ENCODE assay signal across 19 mouse cellular contexts in genomic region chr11:75261016-75261415, GRCm38 (mm10).
DNase-seq lines count a peak whose midpoint lies in the region; ATAC-seq and TF ChIP-seq lines count a peak whose summit lies in the region.
"Had no signal": no experiment of that assay in that cellular context is flagged by ENCODE, and none has a peak within 500 bp of the region (broad histone marks: within the 10 kb centered on the region; RNA-seq: fewer than 3 reads in every experiment).

No protein-coding gene starts in this region.

- TF ChIP-seq POLR2A in cerebellum, adult 2 months (IDR thresholded peaks at IDR 0.05; ENCODE audit: borderline replicate concordance, insufficient read depth, low read length) = no peak
- no peak for TF ChIP-seq POLR2A in testis, adult 2 months (IDR thresholded peaks at IDR 0.05; ENCODE audit: control insufficient read depth, low read depth, low read length)

- 45% methylated on average over 2 of the region's 2 CpGs for WGBS in cerebellum, adult 2 months
- 88% methylated on average over 2 of the region's 2 CpGs for WGBS in hindbrain, postnatal 0 days
- 88% methylated on average over 2 of the region's 2 CpGs for WGBS in hindbrain, embryonic 14.5 days
- WGBS in forebrain, embryonic 12.5 days = 90% methylated on average over 2 of the region's 2 CpGs

- no peak overlapping the region for H3K4me2 ChIP-seq in hindbrain, postnatal 0 days (ENCODE audit: low read depth, low read length)
- no peak overlapping the region for H3K4me2 ChIP-seq in hindbrain, embryonic 14.5 days (replicated peaks)
- no peak overlapping the region for H3K4me2 ChIP-seq in forebrain, embryonic 12.5 days
- H3K4me2 ChIP-seq: forebrain, embryonic 13.5 days; heart, embryonic 15.5 days; liver, embryonic 11.5 days; lung, embryonic 14.5 days had no signal

- H3K9me3 ChIP-seq in hindbrain, postnatal 0 days (ENCODE audit: low read length) = no peaks in the 10 kb centered on the region
- no peaks in the 10 kb centered on the region for H3K9me3 ChIP-seq in hindbrain, embryonic 14.5 days (ENCODE audit: control insufficient read depth, low read length)
- H3K9me3 ChIP-seq in forebrain, embryonic 12.5 days = no peaks in the 10 kb centered on the region
- H3K9me3 ChIP-seq: forebrain, embryonic 13.5 days; G1E; heart, embryonic 15.5 days had no signal

- H3K9ac ChIP-seq in hindbrain, postnatal 0 days (replicated peaks; ENCODE audit: low read length) = no peak overlapping the region
- no peak overlapping the region for H3K9ac ChIP-seq in hindbrain, embryonic 14.5 days
- no peak overlapping the region for H3K9ac ChIP-seq in forebrain, embryonic 12.5 days
- H3K9ac ChIP-seq: forebrain, embryonic 13.5 days; heart, embryonic 15.5 days; lung, embryonic 14.5 days had no signal

- peak in 1 of 2 experiments; percentile 32 for DNase-seq in cerebellum, adult 2 months
- DNase-seq in cerebellum, postnatal 4 days (ENCODE audit: low spot score in 2 of 2) = no peak
- no peak for DNase-seq in hindbrain, postnatal 0 days (ENCODE audit: low spot score)
- no peak for DNase-seq in hindbrain, embryonic 14.5 days (ENCODE audit: low spot score)
- no peak for DNase-seq in testis, postnatal 10 days (ENCODE audit: low spot score)
- DNase-seq in lung, adult 18-20 months = no peak
- DNase-seq: lung, embryonic 14.5 days; lung, postnatal 36 days; right cerebral cortex, adult 18-20 months; thymus, postnatal 36 days had no signal

- no peak overlapping the region for H3K4me3 ChIP-seq in cerebellum, adult 2 months (replicated peaks; ENCODE audit: insufficient read depth, low read depth, low read length)
- H3K4me3 ChIP-seq in hindbrain, postnatal 0 days (ENCODE audit: low read length) = no peak overlapping the region
- H3K4me3 ChIP-seq in hindbrain, embryonic 14.5 days (replicated peaks; ENCODE audit: low read length) = no peak overlapping the region
- H3K4me3 ChIP-seq in testis, adult 2 months (ENCODE audit: control insufficient read depth, low read depth, low read length) = no peak overlapping the region
- H3K4me3 ChIP-seq in forebrain, embryonic 12.5 days (replicated peaks) = no peak overlapping the region
- H3K4me3 ChIP-seq: forebrain, embryonic 13.5 days; heart, embryonic 15.5 days had no signal

- TF ChIP-seq CTCF in cerebellum, adult 2 months (IDR thresholded peaks at IDR 0.05; ENCODE audit: borderline replicate concordance, insufficient read depth, low read depth, low read length) = no peak
- TF ChIP-seq CTCF in hindbrain, postnatal 0 days (IDR thresholded peaks at IDR 0.05; ENCODE audit: low read depth) = no peak
- no peak for TF ChIP-seq CTCF in testis, adult 2 months (IDR thresholded peaks at IDR 0.05; ENCODE audit: control insufficient read depth, insufficient read depth, insufficient replicate concordance, low read depth, low read length)

- H3K27me3 ChIP-seq in cerebellum, adult 2 months (ENCODE audit: control insufficient read depth, insufficient read depth, low read length) = no peaks in the 10 kb centered on the region
- no peaks in the 10 kb centered on the region for H3K27me3 ChIP-seq in hindbrain, postnatal 0 days (ENCODE audit: insufficient read depth, low read length)
- no peaks in the 10 kb centered on the region for H3K27me3 ChIP-seq in hindbrain, embryonic 14.5 days (ENCODE audit: control insufficient read depth, insufficient read depth, low read length)
- no peaks in the 10 kb centered on the region for H3K27me3 ChIP-seq in testis, adult 2 months (ENCODE audit: control insufficient read depth, insufficient read depth, low read length)
- H3K27me3 ChIP-seq in forebrain, embryonic 12.5 days = peaks cover 23% of the 10 kb centered on the region
- H3K27me3 ChIP-seq: heart, embryonic 15.5 days had no signal

- no peaks in the 10 kb centered on the region for H3K36me3 ChIP-seq in hindbrain, postnatal 0 days (ENCODE audit: insufficient read depth, low read length)
- H3K36me3 ChIP-seq in hindbrain, embryonic 14.5 days (replicated peaks; ENCODE audit: control insufficient read depth, insufficient read depth) = no peaks in the 10 kb centered on the region
- H3K36me3 ChIP-seq in testis, adult 2 months (ENCODE audit: control insufficient read depth, insufficient read depth, low read length) = no peaks in the 10 kb centered on the region
- no peaks in the 10 kb centered on the region for H3K36me3 ChIP-seq in forebrain, embryonic 12.5 days (replicated peaks)
- H3K36me3 ChIP-seq: G1E; heart, embryonic 15.5 days had no signal

- peak overlapping the region; percentile 25 for H3K27ac ChIP-seq in cerebellum, adult 2 months (ENCODE audit: insufficient read depth, low read length)
- H3K27ac ChIP-seq in hindbrain, postnatal 0 days = 0 out of 2 replicates have a peak overlapping the region, but pooled peaks have one; percentile 29
- no peak overlapping the region for H3K27ac ChIP-seq in hindbrain, embryonic 14.5 days
- H3K27ac ChIP-seq in testis, adult 2 months (ENCODE audit: control insufficient read depth, insufficient read depth, low read depth, low read length) = peak overlapping the region; percentile 39; the same call in 1 of the 2 replicates
- no peak overlapping the region for H3K27ac ChIP-seq in forebrain, embryonic 12.5 days
- H3K27ac ChIP-seq: forebrain, embryonic 13.5 days; heart, embryonic 15.5 days; kidney, postnatal 0 days had no signal

- H3K4me1 ChIP-seq in cerebellum, adult 2 months (ENCODE audit: control insufficient read depth, insufficient read depth, low read length) = peaks cover 74% of the 10 kb centered on the region
- H3K4me1 ChIP-seq in hindbrain, postnatal 0 days (ENCODE audit: insufficient read depth, low read length) = peaks cover 13% of the 10 kb centered on the region; the same call in 1 of the 2 replicates
- H3K4me1 ChIP-seq in hindbrain, embryonic 14.5 days (replicated peaks; ENCODE audit: control insufficient read depth, insufficient read depth, low read length) = peaks cover 35% of the 10 kb centered on the region
- H3K4me1 ChIP-seq in testis, adult 2 months (ENCODE audit: control insufficient read depth, insufficient read depth, low read length) = no peaks in the 10 kb centered on the region; the same call in 1 of the 2 replicates
- peaks cover 36% of the 10 kb centered on the region for H3K4me1 ChIP-seq in forebrain, embryonic 12.5 days

- ATAC-seq in hindbrain, postnatal 0 days = no peak
- no peak for ATAC-seq in hindbrain, embryonic 14.5 days (ENCODE audit: low FRiP score)
- ATAC-seq in forebrain, embryonic 12.5 days (ENCODE audit: low FRiP score) = no peak
- ATAC-seq: activated CD4-positive, CD25-positive, alpha-beta regulatory T cell, adult 4 months; forebrain, embryonic 13.5 days; intestine, postnatal 0 days had no signal

Comparison
In these comparisons a context has a peak if more than half of its experiments do, and no peak if none do; other contexts are left out.
1. H3K27ac ChIP-seq: peak in cerebellum, adult 2 months (single experiment), hindbrain, postnatal 0 days (single experiment) and testis, adult 2 months (single experiment); none in hindbrain, embryonic 14.5 days (single experiment) and forebrain, embryonic 12.5 days (single experiment).